Mouse (Mus musculus): Measurements from ENCODE around the gene Cd3eap.

The Cd3eap gene

DNA sequence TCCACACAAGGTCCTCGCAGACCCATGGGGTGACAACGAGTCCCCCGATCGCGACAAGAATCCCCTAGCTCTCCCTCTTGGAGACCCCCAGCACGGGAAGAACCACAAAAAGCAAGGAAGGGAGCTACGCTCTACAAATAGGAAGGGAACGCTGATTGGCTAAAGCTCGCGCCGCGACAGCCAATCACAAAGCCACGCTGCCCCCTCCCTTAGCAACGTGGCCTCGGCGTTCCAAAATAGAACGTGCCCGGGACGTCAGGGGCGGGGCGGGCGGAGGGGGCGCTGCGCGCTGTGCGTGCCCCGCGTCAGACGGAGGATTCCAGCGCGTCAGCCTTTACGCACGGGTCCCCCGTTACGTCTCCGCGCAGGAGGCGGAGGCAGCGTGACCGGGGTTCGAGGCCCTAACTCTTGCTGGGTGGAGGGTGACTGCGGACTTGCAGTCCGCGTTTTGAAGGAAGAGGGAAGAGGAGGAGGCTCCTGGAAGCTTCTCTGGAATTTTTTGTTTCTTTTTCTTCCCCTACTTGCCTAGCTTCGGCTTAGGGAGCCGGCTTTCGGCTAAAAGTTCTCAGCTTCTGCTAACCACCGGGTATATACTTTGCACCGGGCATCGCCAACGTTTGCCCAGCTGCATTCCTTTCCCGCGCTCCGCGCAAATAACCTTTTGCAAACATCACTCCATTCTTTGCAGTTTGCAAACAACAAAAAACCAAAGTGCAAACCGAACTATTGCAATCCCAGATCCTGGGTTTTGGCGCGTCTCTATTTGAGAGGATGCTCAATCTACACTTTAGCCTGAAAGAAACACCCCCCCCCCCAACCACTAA, 50.6 kb downstream of the Cd3eap start:
- DNase-seq (ENCODE audit: extremely low spot score, low spot score): peak; percentile 99

DNA sequence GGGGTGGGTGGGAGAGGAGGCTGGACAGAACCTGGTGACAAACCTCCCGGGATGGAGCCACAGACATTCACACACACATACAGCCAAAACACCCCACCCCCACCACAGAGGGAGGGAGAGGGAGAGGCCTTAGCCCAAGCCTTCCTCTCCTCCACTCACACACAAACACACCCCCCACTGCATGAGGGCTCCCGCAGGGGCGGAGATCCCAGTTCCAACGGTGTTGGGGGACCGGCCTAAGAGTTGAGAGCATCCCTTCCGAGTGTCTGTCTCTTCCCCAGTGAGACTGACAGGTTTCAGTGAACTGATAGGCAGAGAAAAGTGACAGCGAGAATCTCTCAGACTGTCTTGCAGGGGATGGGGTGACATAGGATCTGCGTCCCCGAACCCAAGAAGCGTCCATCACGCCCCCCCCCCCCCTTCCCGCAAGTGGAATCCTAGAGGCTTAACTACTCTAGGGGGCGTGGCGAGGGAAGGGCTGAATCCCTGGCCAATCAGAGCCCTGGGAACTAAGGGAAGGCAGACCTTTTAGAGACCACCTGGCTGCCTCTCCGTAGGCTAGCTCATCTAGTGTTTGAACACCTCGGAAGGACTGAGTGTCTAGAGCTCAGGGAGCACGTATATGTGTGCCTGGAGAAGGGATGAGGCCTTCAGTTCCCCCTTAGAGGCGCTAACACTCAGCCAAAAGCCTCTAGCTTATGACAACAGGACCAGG, 51.4 kb downstream of the Cd3eap start:
- no peak for DNase-seq (ENCODE audit: extremely low spot score, low spot score)

DNA sequence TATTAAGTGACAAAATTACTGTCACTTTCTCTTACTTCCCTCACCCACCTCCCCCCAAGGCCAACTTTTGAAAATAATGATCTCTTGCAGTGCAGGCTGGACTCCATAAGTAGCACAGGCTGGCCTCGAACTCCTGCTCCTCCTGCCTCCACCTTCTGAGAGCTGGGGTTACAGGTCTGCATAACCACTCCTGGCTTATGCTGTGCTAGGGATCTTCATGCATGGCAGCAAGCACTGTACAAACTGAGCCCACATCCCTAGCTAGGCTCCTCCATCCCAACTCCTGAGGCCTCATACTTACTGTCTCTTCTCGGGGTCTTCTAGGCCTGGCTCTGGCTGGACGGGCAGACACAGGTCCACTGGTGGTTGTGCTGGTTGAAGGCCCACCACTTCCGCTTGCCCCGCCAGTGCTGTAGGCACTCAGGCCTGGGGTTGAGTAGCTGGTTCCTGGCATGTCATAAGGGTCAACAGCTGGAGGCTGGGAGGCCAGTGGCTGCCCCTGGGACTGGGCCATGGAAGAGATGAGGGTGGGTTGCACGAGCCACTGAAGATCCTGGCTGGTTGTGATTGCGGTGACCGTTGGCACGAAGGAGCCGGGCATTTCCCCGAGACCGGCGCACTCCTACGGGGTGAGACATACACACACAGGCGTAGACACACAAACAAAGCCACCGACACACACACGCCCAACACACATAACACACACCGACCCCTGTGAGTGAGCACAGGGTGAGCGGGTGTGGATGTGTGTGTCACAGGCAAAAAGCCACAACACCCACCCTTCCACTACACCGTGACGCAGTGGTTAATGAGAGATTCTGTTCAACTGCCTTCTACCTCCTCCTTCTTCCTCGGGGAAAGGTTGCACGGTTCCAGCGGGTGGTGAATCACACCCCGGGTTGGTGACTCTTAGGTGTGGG, 52.2 kb downstream of the Cd3eap start:
- DNase-seq (ENCODE audit: extremely low spot score, low spot score): no peak
